Mouse (Mus musculus) layer of hippocampus, postnatal 25 days (tissue): Measurements from ENCODE around the gene Cdyl. TPM values are rescaled to one million over a fixed set of nuclear protein-coding genes. Genes with fewer than 3 reads are reported as not detected.
A peak's percentile ranks its signal among the peaks of the same experiment; 100 is the strongest.
"Not testable (repeated sequence)": the region's sequence is repeated elsewhere in the genome, so short reads cannot be mapped to it uniquely, and the experiment has no call there.

Experiments used
- DNase-seq, 2 experiments: peaks; one replicate each; pipeline ENCODE4 v3.0.0; 2022; ENCODE audit warnings: mixed read lengths in 2 of 2, low spot score in 1 of 2; ENCODE audit errors: extremely low spot score in 1 of 2
- total RNA-seq, 2 experiments: library from RNA; stranded (reverse); gene quantifications; 2 replicates each; pipeline ENCODE4 v1.2.3; 2021

The Cdyl gene
- total RNA-seq, 2 experiments from 2014 or later = 22.5 to 24.2 TPM

DNA sequence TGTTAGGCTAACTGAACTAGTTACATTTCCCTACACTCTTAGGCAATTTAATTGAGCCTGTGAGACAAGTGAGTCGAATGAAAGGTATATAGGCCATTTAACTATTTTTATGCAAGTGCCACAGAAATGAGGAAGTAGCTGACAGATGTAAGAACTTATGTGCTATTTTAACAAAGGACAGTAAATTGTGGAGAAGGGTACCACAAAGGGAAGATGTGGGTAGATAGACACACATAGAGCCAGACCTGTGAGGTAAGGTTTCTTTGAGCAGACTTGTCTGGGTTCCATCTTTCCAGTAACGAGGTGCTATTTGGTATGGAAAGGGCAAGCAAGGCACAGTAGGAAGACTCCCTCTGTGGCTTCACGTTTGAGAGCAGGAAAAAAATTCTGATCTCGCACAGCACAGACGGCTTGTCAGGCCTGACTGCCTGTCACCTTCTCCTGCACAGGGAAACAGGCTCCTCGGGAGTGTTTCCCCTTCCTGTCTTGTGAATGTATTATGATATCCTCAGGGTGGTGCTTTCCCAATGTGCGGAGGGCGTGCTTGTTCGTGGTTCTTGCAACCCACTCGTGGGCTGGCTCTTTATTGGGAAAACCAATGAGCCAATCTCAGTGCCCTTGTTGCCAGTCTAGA, 162.3 kb downstream of the Cdyl start:
- no peak for DNase-seq

DNA sequence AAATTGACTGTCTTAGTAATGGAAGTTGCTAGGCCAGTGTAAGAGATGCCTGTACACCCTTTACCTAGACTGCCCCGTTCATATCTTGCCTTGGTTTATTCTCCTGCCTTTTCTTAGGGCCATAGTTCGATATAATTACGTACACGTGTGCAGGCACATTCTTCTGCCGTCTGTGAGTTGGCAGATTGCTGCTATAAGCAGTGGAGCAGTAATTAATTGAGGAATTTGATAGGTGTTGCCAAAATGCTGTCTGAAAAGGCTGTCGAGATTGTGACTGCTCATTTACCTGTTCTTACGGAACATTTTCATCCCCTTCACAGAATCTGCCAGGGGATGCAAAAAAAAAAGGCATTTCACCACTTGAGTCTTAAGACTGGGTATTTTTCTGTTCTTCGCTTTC, 163.2 kb downstream of the Cdyl start:
- no peak for DNase-seq

DNA sequence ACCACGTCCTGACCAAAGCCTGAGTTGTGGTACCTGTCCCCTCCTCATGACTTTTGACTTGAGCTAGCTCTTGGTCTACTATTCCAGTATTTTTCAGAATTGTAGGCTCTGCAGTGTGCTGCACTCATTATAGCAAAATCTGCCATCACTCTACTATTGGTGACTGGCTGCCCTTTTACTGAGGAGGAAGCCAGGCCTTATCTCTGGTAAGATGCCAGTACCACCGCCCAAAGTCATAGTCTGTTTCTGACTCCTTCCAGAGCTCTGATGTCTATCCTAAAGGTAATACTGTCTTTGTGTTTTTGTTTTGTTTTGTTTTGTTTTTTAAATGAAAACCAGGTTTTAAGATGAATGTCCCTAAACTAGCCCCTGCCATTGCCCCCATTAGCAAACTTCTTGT, 166.0 kb downstream of the Cdyl start:
- DNase-seq = no peak

DNA sequence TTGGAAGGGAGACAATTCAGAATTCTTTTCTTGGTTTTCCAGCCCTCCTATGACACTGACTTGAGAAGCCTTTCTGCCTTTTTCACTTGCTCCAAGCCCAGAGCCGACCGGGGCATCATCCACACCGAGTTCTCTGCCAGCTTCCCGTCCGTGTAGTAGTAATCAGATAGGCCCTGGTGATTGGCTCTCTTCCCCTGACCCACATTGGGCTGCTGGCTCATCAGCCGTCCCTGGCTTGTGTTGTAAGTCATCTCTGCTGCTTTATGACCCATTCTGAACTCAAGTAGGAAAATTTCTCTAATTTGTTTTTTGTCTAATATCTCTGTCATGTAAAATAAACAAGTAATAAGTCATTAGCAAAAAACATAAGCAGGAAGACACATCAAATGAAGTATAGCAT, 173.0 kb downstream of the Cdyl start:
- DNase-seq = no peak

DNA sequence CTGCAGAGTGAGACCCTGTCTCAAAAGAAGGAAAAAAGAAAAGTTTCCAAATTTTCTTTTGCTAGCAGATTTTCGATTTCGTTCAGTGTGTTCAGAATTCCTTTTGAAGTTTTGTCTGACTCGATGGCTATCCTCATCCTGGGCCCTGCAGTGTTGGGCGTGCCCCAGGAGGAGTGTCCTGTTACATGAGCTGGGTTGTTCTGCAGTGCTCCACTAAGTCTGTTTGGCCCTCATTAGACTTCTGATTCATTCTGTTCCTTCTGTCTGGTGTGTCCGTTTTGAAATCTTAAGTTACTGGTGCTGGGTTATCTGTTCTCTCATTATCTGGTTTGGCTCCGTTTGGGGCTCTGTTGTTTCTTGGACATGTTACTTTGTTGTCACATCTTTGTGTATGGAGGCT, 174.3 kb downstream of the Cdyl start:
- DNase-seq = no peak

DNA sequence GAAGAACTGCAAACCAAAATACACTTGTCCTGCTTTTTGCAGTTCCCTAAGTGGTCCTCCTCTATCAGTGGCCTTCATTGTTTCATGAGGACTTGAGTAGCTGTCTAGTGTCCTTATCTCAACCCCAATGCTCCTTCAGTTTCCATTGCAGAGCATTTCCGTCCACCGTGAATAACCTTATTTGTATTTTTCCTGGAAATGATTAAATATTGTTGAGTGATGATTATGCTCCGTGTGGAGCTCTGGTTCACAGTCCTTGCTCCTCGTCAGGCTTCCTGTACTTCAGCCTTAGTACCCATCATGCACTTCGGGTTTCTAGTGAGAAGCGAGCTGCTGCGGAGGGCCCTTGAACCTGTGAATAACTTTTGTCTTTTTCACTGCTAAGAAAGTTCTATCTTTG, 176.0 kb downstream of the Cdyl start:
- no peak for DNase-seq

DNA sequence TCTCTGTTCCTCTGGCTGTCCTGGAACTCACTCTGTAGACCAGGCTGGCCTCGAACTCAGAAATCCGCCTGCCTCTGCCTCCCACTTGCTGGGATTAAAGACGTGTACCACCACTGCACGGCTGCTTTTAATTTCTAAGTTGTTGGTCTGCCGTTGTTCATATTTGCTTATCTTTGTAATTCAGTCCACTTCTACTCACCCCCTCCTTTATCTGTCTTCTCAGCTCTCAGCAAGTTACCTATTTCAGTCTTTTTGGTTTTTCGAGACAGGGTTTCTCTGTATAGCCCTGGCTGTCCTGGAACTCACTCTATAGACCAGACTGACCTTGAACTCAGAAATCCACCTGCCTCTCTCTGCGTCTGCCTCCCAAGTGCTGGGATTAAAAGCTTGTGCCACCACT, 176.9 kb downstream of the Cdyl start:
- not testable (repeated sequence) for DNase-seq

DNA sequence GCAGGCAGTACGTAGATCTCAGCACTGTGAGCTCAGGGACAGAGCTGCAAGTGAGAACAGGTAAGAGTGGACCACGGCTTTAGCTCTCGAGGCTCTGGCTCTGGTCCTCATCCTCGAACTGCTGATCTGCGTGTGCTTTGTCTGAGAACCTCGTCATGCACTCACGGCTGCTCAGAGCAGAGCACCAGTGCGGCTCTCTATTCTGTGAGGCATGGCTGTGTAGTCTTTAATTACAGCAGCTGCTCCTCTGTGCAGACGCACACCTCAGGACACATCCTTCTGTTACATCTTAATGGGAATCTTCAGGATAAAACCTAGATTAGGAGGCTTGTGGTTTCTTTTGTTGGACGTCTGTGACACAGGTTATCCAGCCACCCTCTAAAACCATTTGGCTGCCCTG, 180.5 kb downstream of the Cdyl start:
- DNase-seq = no peak

DNA sequence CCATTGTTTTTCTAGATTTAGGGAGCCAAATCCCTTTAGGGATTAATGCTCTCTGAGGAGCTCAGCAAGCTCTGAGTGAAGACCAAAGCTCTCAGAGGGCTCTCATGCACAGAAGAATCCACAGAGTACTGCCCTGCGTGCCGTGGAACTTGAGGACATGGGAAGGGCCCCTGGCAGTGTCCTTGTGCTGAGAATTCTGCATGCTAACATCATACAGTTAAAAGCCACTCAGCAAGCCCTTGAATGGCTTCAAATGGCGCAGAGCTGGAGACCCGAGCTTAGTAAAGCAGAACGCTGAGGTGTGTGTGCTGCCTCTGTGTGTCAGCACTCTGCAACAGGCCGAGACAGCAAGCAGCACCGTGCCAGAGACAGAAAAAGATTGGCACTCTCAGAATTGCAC, 183.8 kb downstream of the Cdyl start:
- no peak for DNase-seq

DNA sequence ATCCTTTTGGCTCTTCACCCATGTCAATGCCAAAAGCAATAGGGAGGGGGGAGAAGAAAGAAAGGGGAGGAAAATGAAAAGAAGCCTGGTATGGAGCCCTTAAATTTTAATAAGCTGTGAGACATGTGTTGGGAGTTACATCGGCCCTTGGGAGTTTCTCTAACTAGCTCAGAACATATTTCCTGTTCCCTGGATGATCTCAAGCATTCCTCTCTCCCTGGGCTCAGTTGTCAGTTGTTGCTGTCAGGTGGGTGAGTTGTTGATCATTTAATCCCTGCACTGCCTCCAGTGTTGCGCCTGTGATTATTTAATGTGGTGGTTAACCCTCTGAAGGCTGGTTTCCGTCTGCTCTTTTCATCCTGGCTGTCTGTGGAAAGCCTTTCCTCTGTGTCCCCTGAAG, 185.7 kb downstream of the Cdyl start:
- DNase-seq = no peak

DNA sequence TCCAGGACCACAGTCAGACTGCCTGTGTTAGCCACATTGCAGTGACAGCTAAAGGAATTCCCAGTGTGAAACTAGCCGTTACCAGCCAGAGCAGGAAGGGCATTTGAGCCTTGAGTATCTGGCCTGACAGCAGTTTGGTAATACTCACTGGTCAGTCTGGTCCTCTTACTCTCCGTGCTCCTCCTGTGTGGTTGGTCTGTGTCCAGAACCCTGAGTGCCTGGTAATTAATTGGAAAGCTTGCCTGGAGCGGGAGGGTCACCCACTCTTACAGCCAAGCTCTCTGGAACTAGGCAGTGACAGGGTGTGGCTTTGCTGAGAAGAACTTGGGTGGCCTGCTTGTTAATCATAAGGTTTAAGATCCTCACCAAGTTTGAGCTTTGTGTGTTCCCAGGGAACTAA, 189.1 kb downstream of the Cdyl start:
- no peak for DNase-seq

DNA sequence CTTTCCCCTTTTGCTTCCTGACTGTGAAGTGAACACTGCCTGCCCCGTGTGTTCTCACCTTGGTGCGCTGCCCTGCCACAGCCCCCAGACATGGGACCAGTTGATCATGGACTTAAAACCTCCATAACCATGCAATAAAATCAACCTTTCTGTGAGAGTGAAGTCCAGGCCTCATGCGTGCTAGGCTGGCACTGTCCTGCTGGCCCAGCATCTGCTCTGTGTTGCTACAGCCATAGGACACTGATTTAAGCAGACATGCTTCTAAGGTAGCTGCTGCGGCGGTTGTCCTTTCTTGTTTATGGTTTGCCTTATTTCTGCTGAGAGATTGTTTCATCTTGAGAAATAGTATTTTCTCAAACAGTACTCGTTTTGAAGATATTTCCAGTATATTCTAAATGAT, 191.9 kb downstream of the Cdyl start:
- no peak for DNase-seq

DNA sequence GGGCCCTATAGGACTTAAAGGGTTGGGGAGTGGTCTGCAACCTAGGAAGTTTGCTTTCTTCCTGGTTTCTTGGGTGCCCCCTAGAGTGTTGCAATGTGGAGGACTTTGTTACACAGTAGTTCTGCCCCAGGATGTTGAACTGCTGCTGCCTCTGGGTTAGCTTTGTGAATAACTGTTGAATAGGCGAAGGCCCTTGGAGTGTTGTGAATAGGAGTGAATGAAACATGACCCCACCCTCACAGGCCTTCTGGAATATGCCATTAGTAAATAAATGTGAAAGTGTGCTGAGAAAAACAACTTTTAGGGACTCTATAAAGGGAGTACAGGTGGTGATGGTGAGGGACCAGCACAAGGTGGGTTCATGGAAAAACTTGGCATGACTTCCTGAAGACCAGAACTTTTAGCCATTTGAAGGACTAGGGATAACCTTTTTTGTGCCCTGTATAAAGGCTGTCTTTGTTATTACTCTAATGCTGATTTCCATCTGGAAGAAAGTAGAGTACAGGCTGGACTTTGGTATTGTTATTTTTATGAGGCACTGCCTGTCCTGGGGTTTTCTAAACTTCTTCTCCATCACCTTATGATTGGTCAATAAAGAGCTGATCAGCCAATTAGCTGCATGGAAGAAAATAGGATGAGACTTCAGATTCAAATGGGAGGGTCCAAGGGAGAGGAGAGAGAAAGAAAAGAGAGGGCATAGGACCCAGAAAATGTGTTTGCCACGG, 193.4 kb downstream of the Cdyl start:
- no peak for DNase-seq

DNA sequence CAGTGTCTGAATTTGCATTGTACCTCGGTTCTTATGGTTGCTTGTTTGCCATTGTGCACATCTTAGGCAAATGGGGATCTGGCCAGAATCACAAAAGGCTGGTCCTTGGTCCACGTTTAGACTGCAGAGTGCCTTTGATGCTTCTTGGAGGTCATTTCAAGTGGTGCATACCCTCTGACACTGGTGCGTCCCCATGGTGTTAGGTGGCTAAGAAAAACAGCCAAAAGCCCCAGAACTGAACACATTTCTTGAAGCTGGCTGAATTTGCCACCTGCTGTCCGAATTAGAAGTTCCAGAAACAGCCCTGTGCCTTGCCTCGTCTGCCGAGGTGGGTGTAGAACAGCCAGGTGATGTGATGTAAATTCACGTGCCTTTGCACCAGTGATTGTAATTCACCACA, 197.9 kb downstream of the Cdyl start:
- no peak for DNase-seq

DNA sequence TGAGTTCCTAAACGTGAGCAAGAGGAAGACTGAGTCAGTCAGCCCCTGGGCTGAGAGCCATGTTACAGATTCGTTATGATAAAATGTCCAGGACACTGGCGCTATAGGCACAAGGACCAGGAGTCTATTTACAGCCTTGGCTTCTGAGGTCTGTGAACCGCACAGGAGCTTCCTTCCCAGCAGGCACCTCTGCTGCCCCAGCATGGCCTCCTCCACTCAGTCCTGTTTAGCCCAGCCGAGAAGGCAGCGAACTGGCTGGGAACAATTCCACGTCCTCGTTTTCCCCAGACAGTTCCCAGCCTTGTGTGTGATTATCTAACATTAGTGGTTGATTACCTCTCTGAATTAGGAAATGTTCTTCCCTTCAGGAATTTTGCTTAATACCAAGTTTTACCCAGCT, 201.3 kb downstream of the Cdyl start:
- no peak for DNase-seq

DNA sequence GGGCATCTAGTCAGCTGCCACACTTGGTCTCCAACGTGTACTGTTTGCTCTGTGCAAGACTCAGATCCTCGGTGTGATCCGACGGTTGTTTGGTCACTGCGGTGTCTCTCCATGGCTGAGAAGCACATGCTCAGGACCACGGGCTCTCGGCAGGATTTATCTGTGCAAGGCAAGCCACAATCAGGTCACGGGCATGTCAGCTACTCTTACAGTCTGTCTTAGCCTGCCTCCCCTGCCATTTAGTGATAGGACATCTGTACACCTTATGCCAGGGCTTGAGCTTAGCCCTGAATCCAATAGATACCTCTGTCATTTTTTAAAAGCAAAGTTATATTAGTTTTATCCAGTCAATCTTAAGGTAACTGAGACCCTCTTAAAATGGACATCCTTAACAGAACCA, 211.0 kb downstream of the Cdyl start:
- DNase-seq = no peak

DNA sequence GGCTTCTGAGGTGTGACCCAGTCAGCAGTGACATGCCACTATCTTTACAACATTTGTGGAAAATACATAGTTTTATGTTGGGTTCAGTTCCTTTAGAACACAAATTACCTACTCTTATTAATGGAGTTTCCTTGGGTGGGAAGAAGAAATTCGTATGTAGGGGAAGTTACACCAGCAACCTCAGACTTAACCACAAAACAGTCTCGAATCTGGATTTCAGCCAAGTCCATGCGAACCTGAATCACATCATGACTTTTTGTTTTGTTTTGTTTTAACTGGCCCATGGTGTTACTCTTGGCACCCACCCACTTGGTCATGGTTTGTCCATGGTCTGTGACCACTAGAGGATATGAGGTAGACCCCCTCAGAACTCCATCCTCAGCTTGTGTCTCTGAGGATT, 211.5 kb downstream of the Cdyl start:
- DNase-seq = no peak

DNA sequence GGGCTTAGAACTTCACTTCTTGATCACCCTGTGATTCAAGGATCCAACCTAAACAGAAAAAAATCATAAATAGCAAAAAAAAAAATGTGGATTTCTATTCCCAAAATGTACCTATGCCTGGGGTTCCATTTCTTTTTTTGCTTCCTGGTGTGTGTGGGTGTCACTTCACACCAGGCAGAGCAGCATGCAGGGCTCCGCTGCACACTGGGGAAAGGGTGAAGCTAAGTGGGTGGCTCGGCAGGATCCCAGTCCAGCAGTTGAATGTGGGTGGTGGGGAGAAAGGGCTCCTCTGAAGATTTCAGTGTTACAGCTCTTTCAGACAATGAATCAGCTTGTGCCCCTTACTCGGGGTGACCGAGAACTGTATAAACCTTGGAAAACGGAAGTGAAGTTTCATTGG, 215.8 kb downstream of the Cdyl start:
- no peak for DNase-seq

DNA sequence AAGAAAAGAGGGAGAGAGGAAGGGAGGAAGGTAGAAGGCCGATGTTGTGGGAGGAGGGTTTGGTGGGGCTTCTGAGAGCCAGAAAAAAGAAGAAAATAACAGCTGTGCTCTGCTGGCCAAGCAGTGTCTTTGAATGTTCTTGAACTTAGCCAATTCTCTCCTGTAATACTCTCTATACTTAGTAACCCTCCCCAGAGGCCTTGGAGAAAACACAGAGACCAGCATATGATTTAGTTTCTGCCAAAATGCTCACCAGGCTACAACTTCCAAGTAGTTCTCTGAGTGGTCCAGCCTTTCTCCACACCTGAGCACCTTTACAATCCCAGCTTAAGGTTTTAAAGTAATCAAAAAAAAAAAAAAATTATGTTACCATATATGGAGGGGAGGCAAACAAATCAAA, 218.6 kb downstream of the Cdyl start:
- DNase-seq = no peak

DNA sequence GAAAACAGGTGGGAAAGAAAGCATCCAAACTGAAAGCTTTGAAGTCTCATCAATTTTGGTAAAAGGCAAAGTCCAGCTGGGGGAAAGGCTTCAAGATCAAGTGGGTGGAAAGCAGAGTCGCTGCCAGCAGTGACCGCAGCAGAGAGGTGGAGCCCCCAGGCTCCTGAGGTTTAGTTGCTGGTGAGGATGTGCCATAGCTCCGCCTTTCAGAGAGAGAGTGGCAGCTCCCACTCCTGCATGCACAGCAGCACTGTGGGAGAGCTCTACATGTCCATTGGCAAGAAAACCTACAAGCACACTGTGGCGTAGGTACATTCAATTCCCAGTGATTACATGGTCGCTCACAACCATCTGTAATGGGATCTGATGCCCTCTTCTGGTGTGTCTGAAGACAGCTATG, 219.4 kb downstream of the Cdyl start:
- DNase-seq = no peak

DNA sequence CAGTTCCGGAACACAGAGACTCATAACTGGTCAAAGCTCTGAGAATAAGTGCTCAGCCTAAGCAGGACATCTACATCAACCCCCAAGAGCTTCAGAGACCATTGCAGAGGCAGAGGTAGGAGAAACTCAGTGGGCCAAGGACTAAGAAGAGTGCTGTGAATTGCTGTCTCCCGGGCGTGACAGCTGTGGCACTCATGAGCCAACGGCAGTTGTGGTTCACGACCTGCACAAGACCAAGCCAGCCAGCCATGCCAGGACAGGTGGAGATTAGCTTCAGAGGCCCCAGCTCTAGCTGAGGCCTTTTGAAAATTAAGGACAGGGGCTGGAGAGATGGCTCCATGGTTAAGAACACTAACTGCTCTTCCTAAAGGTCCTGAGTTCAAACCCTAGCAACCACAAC, 219.9 kb downstream of the Cdyl start:
- DNase-seq = no peak

DNA sequence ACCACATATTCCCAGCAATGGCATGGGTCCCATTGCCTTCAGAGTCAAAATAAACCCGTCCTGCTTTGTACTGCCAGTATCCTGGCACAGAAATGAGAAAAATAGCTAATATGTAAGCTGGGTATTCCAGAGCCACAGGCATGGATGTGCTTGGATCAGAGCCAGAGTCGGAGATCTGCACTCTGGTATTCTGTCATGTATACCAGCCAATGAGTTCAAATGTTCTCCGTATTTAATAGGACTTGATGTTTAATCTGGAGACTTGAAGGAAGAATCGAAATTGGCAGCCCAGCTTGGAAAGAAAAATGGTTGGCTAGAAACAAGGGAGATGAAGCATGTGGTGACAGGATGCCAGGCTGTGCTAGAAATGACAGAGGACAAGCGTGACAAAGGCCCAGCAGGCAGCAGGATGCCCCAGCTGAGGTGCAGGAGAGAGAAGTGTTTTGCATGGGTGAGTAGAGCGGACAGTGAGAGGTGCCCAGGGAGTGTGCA, 221.0 kb downstream of the Cdyl start:
- peak in 1 of 2 experiments; percentile 9 for DNase-seq
